Mouse (Mus musculus): Measurements from ENCODE around the gene Cyp27a1.

DNA sequence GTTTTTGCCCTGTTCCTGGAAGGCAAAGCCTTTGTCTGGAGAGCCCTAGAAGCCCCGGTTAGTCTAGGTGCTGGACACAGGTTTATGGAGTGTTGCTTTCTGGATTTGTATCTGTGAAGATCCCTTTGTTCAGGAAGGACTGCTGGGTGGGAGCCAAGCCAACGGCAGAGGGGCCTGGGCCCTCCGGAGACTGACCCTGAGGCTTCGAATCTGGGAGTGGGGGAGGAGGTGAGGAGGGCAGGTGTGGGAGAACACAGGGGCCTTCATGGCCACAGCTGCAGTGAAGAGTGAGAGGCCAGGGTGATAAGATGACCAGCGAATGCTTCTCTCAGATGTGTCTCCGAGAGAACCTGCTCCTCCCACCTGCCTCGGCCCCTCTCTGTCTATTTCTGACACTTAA is 60.7 kb downstream of the Cyp27a1 start:
- TF ChIP-seq CTCF (IDR thresholded peaks at IDR 0.05; ENCODE audit: borderline replicate concordance, insufficient read depth, low read length), result no peak
- no peak for TF ChIP-seq POLR2A (IDR thresholded peaks at IDR 0.05; ENCODE audit: low read depth, low read length)

Measured in embryonic fibroblast, embryonic 13.5 days (primary cell).